Mouse (Mus musculus) cortical plate, adult 2 months (tissue): ENCODE data around the gene Mnx1. TPM values are rescaled to one million over a fixed set of nuclear protein-coding genes. Genes with fewer than 3 reads are reported as not detected.
"Not testable (repeated sequence)": the region's sequence is repeated elsewhere in the genome, so short reads cannot be mapped to it uniquely, and the experiment has no call there.

Experiments
- H3K27ac ChIP-seq: fragments of 200-500 bp; 2 replicates; pipeline ENCODE4 v1.5.1; 2012; ENCODE audit warnings: low read length, control low read depth, inconsistent platforms; ENCODE audit not compliant: insufficient read depth
- H3K4me1 ChIP-seq: fragments of 200-500 bp; 2 replicates; pipeline ENCODE4 v1.6.1; 2011; ENCODE audit warnings: low read length; ENCODE audit not compliant: control insufficient read depth, insufficient read depth
- H3K4me3 ChIP-seq: fragments of 200-500 bp; 2 replicates; pipeline ENCODE4 v1.5.1; 2011; ENCODE audit warnings: mild to moderate bottlenecking, low read length, control low read depth; ENCODE audit not compliant: insufficient read depth
- CTCF ChIP-seq: fragments of 200-500 bp; IDR thresholded peaks from 2 replicates; pipeline ENCODE4 v1.5.1; 2011; ENCODE audit warnings: mild to moderate bottlenecking, control low read depth, low read length; ENCODE audit not compliant: insufficient read depth; ENCODE audit errors: extremely low read depth
- POLR2A ChIP-seq: fragments of 200-500 bp; IDR thresholded peaks from 2 replicates; pipeline ENCODE4 v1.6.1; 2011; ENCODE audit warnings: mild to moderate bottlenecking, low read length, control low read depth; ENCODE audit not compliant: insufficient read depth; ENCODE audit errors: extremely low read depth
- polyA plus RNA-seq: library from polyadenylated mRNA; depleted of rRNA; stranded (reverse); fragments of >200 nt; gene quantifications from 2 replicates; pipeline ENCODE4 v1.2.3, GENCODE M21; 2012; rRNA removed

The Mnx1 gene
- polyA plus RNA-seq, 1 experiment, result not detected

DNA sequence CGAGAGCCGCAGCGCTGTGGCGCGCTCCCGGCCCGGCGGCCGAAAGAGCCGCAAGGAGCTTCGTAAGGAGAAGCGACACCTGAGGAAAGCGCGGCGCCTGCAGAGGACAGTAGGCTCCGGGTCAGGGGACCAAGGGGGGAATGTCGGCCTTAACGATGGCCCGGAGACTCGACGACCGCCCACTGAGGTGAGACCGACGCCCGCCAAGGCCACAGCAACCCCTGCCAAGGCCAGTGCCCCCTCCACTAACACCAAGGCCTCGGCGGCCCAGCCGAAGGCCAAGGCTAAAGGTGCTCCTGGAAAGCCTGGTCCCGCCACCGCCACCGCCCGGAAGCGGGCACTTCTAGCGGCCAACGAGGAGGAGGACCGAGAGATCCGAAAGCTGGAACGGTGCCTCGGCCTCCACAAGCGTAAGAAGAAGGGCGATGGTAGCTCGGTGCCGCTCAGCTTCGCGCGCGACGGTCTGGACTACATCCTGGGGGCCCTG lies 43.4 kb downstream of the Mnx1 start:
- peak overlapping the region; percentile 46 for H3K4me3 ChIP-seq
- H3K27ac ChIP-seq, result peak overlapping the region; percentile 11; the same call in 1 of the 2 replicates
- H3K4me1 ChIP-seq, result peaks cover 5% of the 10 kb centered on the region
- TF ChIP-seq POLR2A (no peak), CTCF (no peak)

DNA sequence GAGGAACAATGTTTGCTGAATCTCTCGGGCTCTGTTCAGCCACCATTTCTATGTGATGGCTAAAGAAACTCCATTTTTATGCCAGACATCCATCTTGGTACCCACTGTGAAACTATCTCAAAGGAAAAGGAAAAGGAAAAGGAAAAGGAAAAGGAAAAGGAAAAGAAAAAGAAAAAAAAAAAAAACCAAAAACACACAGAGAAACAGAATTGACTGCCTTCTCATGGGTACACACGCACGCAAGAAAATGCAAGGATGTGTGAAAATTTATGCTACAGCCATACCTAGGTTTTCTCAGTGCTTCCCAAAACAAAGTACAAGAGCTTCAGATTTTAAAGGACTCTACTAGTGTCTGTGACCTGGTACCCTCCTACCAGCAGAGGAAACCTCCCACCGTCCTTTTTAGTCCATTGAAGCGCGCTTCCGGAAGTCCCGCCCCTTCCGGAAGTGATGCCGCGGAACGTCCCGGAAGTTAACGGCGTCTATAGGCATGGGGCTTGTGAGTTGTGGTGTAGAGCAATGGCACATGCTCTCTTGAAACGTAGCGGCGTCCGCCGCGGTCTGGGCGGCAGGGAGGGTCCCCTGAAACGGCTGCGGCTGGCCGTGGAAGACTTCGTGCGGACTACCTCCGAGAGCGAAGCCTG lies 43.9 kb downstream of the Mnx1 start, which contains the start of gene Nom1:
Nom1 (plus strand) TSS at position 437 of the 644 bp plus-strand sequence.
- peak within 1 kb of the TSS; percentile 11; the same call in 1 of the 2 replicates for H3K27ac ChIP-seq
- H3K4me3 ChIP-seq, result peak within 1 kb of the TSS; percentile 46
- TF ChIP-seq POLR2A (peak; percentile 72), CTCF (no peak)
- peaks cover 5% of the 10 kb centered on the region for H3K4me1 ChIP-seq

GRCm38 (mm10) chr5:29423330-29423729 lies 54.9 kb downstream of the Mnx1 start:
- H3K4me1 ChIP-seq, H3K27ac ChIP-seq, H3K4me3 ChIP-seq: not testable (repeated sequence)

Other genes with a start within 250 kb of the Mnx1 start
- gene Lmbr1, start 100.1 kb downstream of the Mnx1 start, polyA plus RNA-seq, result 12.5 and 13.9 TPM in 2 replicates
- 17.2 and 21.4 TPM in 2 replicates for gene Nom1, start 43.8 kb downstream of the Mnx1 start, polyA plus RNA-seq
- gene Ube3c, start 90.8 kb upstream of the Mnx1 start, polyA plus RNA-seq, result 38.4 and 38.7 TPM in 2 replicates